Mouse (Mus musculus): ENCODE data around the gene Arhgap15.

The Arhgap15 gene

GRCm38 (mm10) chr2:43783759-43784735 lies 35.4 kb downstream of the Arhgap15 start:
- no peak for DNase-seq (ENCODE audit: low read depth)

DNA sequence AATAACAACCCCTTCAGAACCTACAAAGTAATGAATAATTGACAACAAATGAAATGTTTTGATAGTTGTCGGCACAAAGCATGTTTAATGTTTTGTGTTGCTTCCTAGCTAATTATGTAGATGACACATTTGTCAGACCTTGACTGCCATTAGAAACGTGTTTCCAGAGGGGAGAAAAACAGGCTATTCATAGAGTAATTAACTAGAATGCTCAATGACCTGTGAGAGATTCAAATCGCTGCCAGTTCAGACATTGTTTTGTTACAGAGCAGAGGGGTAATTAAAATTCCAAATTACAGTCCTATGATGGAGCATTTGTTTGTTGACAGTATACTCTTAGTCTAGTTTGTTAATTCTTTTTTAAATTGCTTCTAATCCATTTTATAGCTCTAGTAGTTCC lies 37.5 kb downstream of the Arhgap15 start:
- no peak for DNase-seq (ENCODE audit: low read depth)

GRCm38 (mm10) chr2:43787141-43787540 lies 38.5 kb downstream of the Arhgap15 start:
- peak; percentile 5 for DNase-seq (ENCODE audit: low read depth)

DNA sequence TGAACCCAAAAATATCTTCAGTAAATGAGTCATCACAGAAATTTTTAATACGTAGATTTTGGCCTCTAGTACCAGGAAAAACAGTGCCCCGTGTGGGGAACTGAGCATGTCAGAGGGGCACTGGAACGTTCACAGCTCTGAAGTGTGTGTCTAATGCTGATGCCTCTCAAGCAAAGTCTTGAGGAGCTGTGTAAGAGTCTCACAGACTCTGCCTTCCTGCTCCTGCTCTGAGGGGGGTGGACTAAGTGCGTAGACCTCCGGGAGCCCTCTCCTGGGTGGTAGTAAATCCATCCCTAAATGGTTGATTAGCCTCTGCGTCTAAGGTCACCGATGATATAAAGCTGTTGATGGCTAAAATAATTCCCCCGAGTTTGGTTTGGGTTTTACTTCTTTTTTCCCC lies 39.9 kb downstream of the Arhgap15 start:
- no peak for DNase-seq (ENCODE audit: low read depth)

DNA sequence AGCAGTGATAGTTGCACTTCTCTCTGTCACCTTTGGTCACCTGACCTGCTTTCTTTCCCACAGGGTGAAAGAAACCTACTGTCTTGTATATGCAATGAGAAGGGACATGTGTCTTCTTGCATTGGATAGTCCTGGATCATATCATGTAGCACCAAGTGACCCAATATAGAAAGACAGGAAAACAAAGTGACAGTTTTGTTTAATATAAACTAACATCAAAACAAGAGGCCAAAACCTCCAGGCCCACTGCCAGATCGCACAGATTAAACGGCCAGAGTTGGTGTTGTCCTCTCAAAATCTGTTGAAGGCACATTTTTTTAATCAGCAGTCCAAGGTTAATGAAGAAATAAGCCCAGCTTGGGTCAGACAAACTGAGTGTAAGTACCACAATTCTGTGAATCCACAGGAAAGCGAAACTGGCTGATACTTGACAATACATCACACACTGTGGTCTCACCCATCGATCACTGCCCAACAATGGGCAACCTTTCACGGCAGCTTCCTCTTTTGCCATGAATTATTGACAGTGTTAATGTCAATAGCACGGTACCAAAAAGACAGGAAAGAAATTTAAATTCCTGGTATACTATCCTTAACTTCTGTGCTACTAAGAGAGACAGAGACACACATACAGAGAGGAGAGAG lies 41.5 kb downstream of the Arhgap15 start:
- DNase-seq (ENCODE audit: low read depth) = no peak

GRCm38 (mm10) chr2:43791575-43791974 lies 43.0 kb downstream of the Arhgap15 start:
- DNase-seq (ENCODE audit: low read depth) = no peak

DNA sequence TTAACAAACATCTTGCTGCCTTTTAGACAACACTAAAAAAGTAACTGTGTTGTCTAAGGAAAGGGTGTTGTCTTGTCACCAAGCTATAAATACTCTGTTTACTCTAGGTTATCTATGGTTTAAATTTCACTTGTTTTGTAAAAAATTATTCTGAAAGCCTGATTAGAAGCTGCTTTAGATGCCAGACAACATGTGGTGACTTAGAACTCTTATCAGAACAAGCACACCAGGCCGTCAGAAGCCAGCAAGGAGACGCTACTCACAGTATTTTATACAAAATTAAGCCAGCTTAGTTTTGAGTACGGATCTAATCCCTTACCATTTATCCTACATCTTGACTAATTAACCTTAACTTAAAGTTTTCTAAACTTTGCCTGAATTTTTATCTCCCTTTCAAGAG lies 44.5 kb downstream of the Arhgap15 start:
- DNase-seq (ENCODE audit: low read depth) = no peak

- DNase-seq (ENCODE audit: low read depth) = no peak
Observed at GRCm38 (mm10) chr2:43794700-43795099, 46.1 kb downstream of the Arhgap15 start.

GRCm38 (mm10) chr2:43796448-43796847 lies 47.8 kb downstream of the Arhgap15 start:
- DNase-seq (ENCODE audit: low read depth) = no peak

GRCm38 (mm10) chr2:43805960-43806744 lies 57.5 kb downstream of the Arhgap15 start:
- peak; percentile 27 for DNase-seq (ENCODE audit: low read depth)

- DNase-seq (ENCODE audit: low read depth) = peak; percentile 24
Observed at GRCm38 (mm10) chr2:43815896-43816787, 67.5 kb downstream of the Arhgap15 start.

DNA sequence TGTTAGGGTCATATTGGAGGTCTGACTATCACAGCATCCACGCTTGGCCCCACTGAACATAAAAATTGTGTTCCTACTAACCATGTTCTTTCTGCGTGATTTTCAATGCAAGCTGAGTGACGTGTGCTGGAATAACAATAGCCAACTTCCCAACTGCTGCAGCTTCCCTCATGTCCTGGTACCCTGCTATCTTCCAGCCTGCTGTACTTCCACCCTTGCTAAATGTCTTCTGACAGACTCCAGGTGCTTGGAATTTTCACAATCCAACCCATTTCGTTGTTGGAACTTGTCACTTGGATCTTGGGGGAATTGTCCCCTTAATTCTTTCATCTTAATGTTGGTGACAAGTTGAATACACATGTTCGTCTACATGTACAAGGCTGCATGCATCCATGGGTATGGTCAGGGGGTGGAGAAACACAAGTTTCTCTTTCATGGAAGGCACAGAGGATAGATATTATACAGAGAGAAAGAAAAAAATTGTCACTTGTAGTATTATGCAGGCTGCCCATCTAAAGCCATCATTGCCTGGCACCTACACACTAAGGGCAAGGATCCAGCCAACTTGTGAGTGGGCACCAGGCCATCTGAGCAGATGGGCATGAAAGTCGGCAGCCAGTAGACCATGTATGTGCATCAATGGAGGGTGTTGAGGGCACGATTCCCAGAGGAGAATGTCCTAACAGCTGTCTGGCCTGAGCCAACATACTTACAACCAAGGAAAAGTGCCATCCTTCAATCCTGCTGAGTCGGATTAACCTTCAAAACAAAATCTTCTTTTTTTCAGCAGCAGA lies 68.4 kb downstream of the Arhgap15 start:
- no peak for DNase-seq (ENCODE audit: low read depth)

DNA sequence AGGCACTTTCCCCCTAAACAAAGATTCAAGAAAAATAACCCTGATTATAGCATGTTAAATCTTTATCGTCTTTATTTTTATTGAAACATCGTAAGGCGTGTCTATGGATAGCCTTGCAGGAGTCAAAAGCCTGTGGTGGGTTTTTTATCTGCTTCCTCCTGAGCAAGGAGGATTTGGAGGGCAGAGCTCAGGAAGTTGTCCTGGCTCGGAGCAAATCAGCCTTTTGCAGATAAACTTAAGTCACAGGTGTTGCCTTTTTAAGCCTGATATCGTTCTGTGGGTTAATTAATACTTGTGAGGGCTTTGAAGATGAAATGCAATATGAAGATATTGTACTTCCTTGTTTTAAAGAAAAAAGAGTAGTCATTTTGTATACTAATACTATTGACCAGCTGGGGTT lies 87.3 kb downstream of the Arhgap15 start:
- DNase-seq (ENCODE audit: low read depth) = no peak

GRCm38 (mm10) chr2:43841644-43842043 lies 93.0 kb downstream of the Arhgap15 start:
- DNase-seq (ENCODE audit: low read depth) = no peak

GRCm38 (mm10) chr2:43851195-43851594 lies 102.6 kb downstream of the Arhgap15 start:
- no peak for DNase-seq (ENCODE audit: low read depth)

GRCm38 (mm10) chr2:43862709-43863108 lies 114.1 kb downstream of the Arhgap15 start:
- DNase-seq (ENCODE audit: low read depth) = no peak

- peak; percentile 31 for DNase-seq (ENCODE audit: low read depth)
Observed at GRCm38 (mm10) chr2:43902403-43902973, 153.9 kb downstream of the Arhgap15 start.

GRCm38 (mm10) chr2:43907496-43907895 lies 158.9 kb downstream of the Arhgap15 start:
- DNase-seq (ENCODE audit: low read depth) = peak; percentile 60

GRCm38 (mm10) chr2:43914104-43914503 lies 165.5 kb downstream of the Arhgap15 start:
- no peak for DNase-seq (ENCODE audit: low read depth)

- no peak for DNase-seq (ENCODE audit: low read depth)
Observed at GRCm38 (mm10) chr2:43923863-43924340, 175.3 kb downstream of the Arhgap15 start.

All from fibroblast of lung, adult 2 months (primary cell).